Mouse (Mus musculus) liver, embryonic 14.5 days (tissue): ENCODE data around the gene Klk14. TPM values are rescaled to one million over a fixed set of nuclear protein-coding genes. Genes with fewer than 3 reads are reported as not detected.
A peak's percentile ranks its signal among the peaks of the same experiment; 100 is the strongest.

Experiments
- ATAC-seq: fragments of 200-750 bp; cut with Nextera tagmentation; 2 replicates; pipeline ENCODE4 v1.8.0; 2017; ENCODE audit warnings: moderate number of reproducible peaks, mild to moderate bottlenecking, moderate library complexity; ENCODE audit not compliant: insufficient read depth
- DNase-seq, 3 experiments: peaks; one replicate each; pipeline ENCODE4 v3.0.0-alpha.2; 2012 to 2013; ENCODE audit warnings: low read depth in 3 of 3, low spot score in 3 of 3
- H3K27ac ChIP-seq: fragments of 300-500 bp; sonication (generic); 2 replicates; pipeline ENCODE4 v1.5.1; 2014; ENCODE audit warnings: moderate library complexity, mild to moderate bottlenecking, control low read depth, inconsistent platforms
- H3K27me3 ChIP-seq: fragments of 300-500 bp; sonication (generic); 2 replicates; pipeline ENCODE4 v1.6.1; 2014; ENCODE audit warnings: mild to moderate bottlenecking, low read length, moderate library complexity; ENCODE audit not compliant: control insufficient read depth, insufficient read depth
- H3K36me3 ChIP-seq: fragments of 300-500 bp; sonication (generic); replicated peaks from 2 replicates; pipeline ENCODE4 v1.6.1; 2014; ENCODE audit warnings: low read depth; ENCODE audit not compliant: control insufficient read depth, insufficient read depth
- H3K4me1 ChIP-seq, 2 experiments: fragments of 200-500 bp in 1 of 2; fragments of 300-500 bp in 1 of 2; sonication (generic) in 1 of 2; replicated peaks; 2 replicates each; pipeline ENCODE4 v1.6.1; 2012 to 2014; ENCODE audit warnings: antibody characterized with exemption in 1 of 2, inconsistent platforms in 1 of 2, low read length in 1 of 2; ENCODE audit not compliant: control insufficient read depth in 2 of 2, insufficient read depth in 2 of 2
- H3K4me2 ChIP-seq: fragments of 300-500 bp; sonication (generic); 2 replicates; pipeline ENCODE4 v1.6.1; 2014; ENCODE audit warnings: low read depth, mild to moderate bottlenecking, control low read depth, moderate library complexity
- H3K4me3 ChIP-seq, 2 experiments: fragments of 200-500 bp in 1 of 2; fragments of 300-500 bp in 1 of 2; sonication (generic) in 1 of 2; 2 replicates each; pipeline ENCODE4 v1.5.1; 2012 to 2014; ENCODE audit warnings: low read depth in 2 of 2, low read length in 2 of 2, mild to moderate bottlenecking in 2 of 2, control low read depth in 1 of 2, inconsistent platforms in 1 of 2, moderate library complexity in 1 of 2; ENCODE audit not compliant: insufficient read depth in 1 of 2
- H3K9ac ChIP-seq: fragments of 300-500 bp; sonication (generic); replicated peaks from 2 replicates; pipeline ENCODE4 v1.6.1; 2014; ENCODE audit warnings: mild to moderate bottlenecking, control low read depth, moderate library complexity
- H3K9me3 ChIP-seq: fragments of 300-500 bp; sonication (generic); 2 replicates; pipeline ENCODE4 v1.6.1; 2016; ENCODE audit warnings: low read length, mixed read lengths; ENCODE audit not compliant: control insufficient read depth
- CTCF ChIP-seq: IDR thresholded peaks from 2 replicates; pipeline ENCODE4 v1.5.1; 2016; ENCODE audit warnings: antibody characterized with exemption, low read depth, control low read depth
- EP300 ChIP-seq: IDR thresholded peaks from 2 replicates; pipeline ENCODE4 v1.6.1; 2016; ENCODE audit warnings: antibody characterized with exemption, low read depth
- WGBS: fragments of 180-500 bp; shearing (Covaris S2); extraction: QIAGEN DNeasy Blood & Tissue Kit; methylation state at CpG from one replicate; pipeline ENCODE4 v1.1.7; 2014; ENCODE audit not compliant: insufficient replicate concordance; 5-methylcytosine and 5-hydroxymethylcytosine counted together
- polyA plus RNA-seq, 2 experiments: library from polyadenylated mRNA; depleted of rRNA in 1 of 2; stranded (reverse) in 1 of 2; unstranded in 1 of 2; fragments of >200 nt; fragmentation: Nextera tagmentation in 1 of 2; extraction: Ambion mirVana in 1 of 2; gene quantifications; 2 replicates each; pipeline versions ENCODE4 v1.2.1 to v1.2.3; 2012 to 2014

Klk14 gene
- polyA plus RNA-seq, 2 experiments = 0.04 TPM; not detected in 1

DNA sequence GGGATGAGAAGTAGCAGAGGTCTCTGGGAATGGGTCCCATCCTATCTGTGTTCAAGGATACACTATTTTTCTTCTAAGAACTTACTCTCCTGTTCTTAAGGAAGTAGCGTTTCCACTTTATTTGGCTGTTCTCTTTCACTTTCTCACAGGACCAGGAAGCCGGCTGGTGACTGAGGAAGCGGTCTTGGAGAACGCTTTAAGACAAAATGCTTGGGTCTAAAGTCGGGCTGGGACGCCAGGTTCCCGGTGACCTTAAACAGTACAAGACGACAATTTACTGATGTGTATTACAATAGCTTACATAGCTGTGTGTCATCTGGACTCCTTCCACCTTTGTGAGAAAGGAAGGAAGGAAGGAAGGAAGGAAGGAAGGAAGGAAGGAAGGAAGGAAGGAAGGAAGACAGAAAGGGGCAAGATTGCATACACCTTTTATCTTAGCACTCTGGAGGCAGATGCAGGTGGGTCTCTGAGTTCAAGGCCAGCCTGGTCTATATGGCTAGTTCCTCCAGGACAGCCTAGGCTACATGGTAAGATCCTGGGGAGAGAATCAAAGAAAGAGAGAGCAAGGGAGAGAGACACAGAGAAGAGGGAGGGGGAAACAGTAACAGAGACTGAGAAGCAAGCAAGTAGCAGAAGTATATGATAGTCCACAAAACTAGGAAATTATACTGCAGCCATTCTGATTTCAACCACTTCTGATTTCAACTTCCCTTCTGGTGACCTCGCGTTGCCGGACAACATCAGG, 19.0 kb upstream of the Klk14 start:
- H3K4me2 ChIP-seq = peak overlapping the region; percentile 85
- DNase-seq (no peak), ATAC-seq (peak; percentile 33)
- TF ChIP-seq CTCF (no peak), EP300 (no peak)
- peaks cover 0 to 16% of the 10 kb centered on the region in 2 experiments; a peak in 2 of 4 replicates for H3K4me1 ChIP-seq
- no peaks in the 10 kb centered on the region for H3K36me3 ChIP-seq
- peak overlapping the region; percentile 81 for H3K9ac ChIP-seq
- H3K27me3 ChIP-seq = no peaks in the 10 kb centered on the region
- WGBS = 57% methylated on average over 11 of the region's 11 CpGs
- H3K9me3 ChIP-seq = no peaks in the 10 kb centered on the region
- H3K27ac ChIP-seq = no peak overlapping the region
- peak overlapping the region; percentile 74 to 99 for H3K4me3 ChIP-seq

DNA sequence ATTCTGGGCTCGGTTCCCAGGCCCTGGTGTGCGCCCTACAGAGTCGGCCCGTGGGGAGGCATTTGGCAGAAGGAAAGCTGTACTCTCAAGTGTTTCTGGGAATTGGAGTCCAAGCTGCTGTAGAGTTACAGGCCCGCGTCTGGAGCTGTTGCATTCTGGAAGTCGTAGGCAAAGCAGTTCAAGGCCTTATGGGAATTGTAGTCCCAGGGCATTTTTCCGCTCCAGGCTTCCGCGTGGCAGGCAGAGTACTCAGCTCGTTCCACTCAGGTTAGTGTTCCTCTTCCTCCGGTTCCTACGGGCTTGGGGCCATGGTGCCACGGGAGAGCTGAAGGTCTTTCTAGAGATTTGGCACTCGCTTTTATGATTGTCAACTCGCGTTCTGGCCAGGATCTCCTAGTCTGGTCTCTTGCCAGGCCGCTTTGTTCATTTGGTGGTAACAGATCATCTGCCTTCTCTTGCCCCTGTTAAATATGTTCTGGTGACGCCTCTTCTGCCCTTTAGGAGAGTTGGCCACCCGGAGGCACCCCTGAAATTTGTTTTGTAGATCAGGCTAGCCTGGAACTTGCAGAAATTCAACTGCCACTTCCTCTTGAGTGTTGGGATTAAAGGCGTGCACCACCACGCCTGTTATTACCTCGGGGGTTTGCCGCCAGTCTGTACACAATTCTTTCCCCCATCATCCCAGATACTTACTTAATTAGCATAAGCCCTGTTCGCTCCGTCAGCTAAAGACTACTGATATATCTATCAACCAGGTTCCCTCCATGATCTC, 18.2 kb upstream of the Klk14 start, which contains the start of gene Ctu1:
Gene Ctu1, plus strand, starts transcription at position 208 of the 772 bp plus-strand sequence.
- WGBS = under 1% methylated on average over 26 of the region's 26 CpGs

DNA sequence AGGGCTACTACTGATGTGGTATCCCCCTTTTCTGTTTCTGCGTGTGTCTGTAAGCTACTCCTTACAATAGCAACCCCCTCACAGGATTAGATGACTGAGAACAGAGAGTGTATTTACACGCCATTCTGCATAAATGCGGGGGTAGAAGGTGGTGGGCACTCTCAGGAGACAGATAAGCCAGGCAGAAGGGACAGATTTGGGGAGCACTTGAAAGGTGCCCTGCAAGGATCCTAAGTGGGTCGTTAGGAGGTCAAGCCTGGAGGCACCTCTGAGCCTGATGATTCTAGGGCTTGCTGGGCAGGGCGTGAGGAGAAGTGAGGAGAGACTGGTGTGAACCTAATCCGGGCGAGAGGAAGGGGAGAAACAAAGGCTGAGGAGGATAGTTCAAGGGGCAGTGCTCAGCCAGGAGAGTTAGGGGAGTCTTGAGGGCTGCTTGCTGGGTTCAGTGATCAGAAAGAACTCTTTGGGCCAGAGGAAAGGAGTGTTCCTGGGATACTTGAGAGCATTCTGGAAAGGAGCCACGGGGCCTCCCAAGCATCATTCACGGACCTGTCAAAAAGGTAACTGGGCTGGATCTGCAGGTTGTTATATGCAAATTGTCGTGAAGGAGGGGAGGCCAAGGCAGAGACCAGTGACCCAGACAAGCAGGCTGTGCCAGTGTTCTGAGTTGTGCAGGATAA, 17.5 kb upstream of the Klk14 start:
- peak overlapping the region; percentile 85 for H3K4me2 ChIP-seq
- peaks cover 4% of the 10 kb centered on the region for H3K36me3 ChIP-seq
- H3K9ac ChIP-seq = peak overlapping the region; percentile 81
- ATAC-seq (no peak), DNase-seq (no peak)
- no peaks in the 10 kb centered on the region for H3K27me3 ChIP-seq
- H3K27ac ChIP-seq = no peak overlapping the region
- H3K9me3 ChIP-seq = no peaks in the 10 kb centered on the region
- H3K4me1 ChIP-seq = peaks cover 0 to 16% of the 10 kb centered on the region in 2 experiments; a peak in 2 of 4 replicates
- 21% methylated on average over 10 of the region's 10 CpGs for WGBS
- peak overlapping the region; percentile 74 to 99 for H3K4me3 ChIP-seq
- no peak for TF ChIP-seq CTCF

More for the DNA sequence above, 18.2 kb upstream of the Klk14 start, which contains the start of gene Ctu1:
- Histone ChIP-seq H3K27ac (no peak within 1 kb of the TSS), H3K4me1 (peaks cover 0 to 16% of the 10 kb centered on the region in 2 experiments; a peak in 2 of 4 replicates), H3K4me2 (peak within 1 kb of the TSS; percentile 85), H3K27me3 (no peaks in the 10 kb centered on the region), H3K9me3 (no peaks in the 10 kb centered on the region), H3K36me3 (peaks cover 4% of the 10 kb centered on the region), H3K4me3 (peak within 1 kb of the TSS; percentile 74 to 99), H3K9ac (peak within 1 kb of the TSS; percentile 81)
- TF ChIP-seq EP300 = no peak
- no peak for TF ChIP-seq CTCF
- ATAC-seq (peak; percentile 92), DNase-seq (peak; percentile 73 to 76 (median 74))

DNA sequence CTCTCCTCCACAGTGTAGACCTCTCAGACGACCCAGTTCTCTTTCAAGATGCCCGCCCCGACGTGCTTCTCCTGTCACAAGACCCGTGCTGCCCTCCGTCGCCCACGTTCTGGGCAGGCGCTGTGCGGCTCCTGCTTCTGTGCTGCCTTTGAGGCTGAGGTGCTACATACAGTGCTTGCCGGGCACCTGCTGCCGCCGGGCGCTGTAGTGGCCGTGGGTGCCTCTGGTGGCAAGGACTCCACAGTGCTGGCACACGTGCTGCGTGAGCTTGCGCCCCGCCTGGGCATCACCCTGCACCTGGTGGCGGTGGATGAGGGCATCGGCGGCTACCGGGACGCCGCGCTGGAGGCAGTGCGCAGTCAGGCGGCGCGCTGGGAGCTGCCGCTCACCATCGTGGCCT, 15.1 kb upstream of the Klk14 start:
- WGBS = 85% methylated on average over 32 of the region's 32 CpGs
- Histone ChIP-seq H3K9me3 (no peaks in the 10 kb centered on the region), H3K4me1 (peaks cover 0 to 16% of the 10 kb centered on the region in 2 experiments; a peak in 2 of 4 replicates), H3K4me3 (no peak overlapping the region), H3K4me2 (no peak overlapping the region), H3K36me3 (peaks cover 4% of the 10 kb centered on the region), H3K27me3 (no peaks in the 10 kb centered on the region), H3K9ac (no peak overlapping the region), H3K27ac (no peak overlapping the region)
- TF ChIP-seq EP300 = no peak
- DNase-seq (no peak), ATAC-seq (no peak)

DNA sequence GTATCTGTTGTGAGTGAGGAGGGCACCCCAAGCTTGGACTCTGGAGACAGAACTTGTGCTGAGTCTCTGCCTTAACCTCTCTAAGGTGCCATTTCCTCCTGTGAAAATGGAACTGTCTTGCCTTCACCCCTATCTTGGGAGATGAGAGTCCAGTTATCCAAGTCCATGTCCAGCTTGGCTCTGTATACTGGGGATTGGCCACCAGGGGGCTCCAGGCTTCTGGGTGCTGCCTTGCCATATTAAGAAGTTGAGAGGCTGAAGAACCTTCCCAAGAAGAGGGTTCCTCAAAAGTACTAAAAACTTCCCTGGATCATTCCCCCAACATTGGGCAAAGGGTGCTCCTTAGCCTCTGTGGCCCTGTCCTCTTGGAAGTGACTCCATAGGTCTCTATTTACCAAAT, 11.7 kb upstream of the Klk14 start:
- no peak overlapping the region for H3K9ac ChIP-seq
- no peak overlapping the region for H3K4me3 ChIP-seq
- no peaks in the 10 kb centered on the region for H3K9me3 ChIP-seq
- DNase-seq (no peak), ATAC-seq (no peak)
- no peaks in the 10 kb centered on the region for H3K27me3 ChIP-seq
- TF ChIP-seq EP300 = no peak
- TF ChIP-seq CTCF = peak; percentile 71
- no peak overlapping the region for H3K4me2 ChIP-seq
- no peaks in the 10 kb centered on the region for H3K4me1 ChIP-seq
- H3K27ac ChIP-seq = no peak overlapping the region
- peaks cover 4% of the 10 kb centered on the region for H3K36me3 ChIP-seq
